Mouse (Mus musculus): ENCODE data around the gene Fbxw8. TPM values are rescaled to one million over a fixed set of nuclear protein-coding genes. Genes with fewer than 3 reads are reported as not detected.

The Fbxw8 gene
- polyA plus RNA-seq, 1 experiment from 2014 or later, result 23.7 TPM

DNA sequence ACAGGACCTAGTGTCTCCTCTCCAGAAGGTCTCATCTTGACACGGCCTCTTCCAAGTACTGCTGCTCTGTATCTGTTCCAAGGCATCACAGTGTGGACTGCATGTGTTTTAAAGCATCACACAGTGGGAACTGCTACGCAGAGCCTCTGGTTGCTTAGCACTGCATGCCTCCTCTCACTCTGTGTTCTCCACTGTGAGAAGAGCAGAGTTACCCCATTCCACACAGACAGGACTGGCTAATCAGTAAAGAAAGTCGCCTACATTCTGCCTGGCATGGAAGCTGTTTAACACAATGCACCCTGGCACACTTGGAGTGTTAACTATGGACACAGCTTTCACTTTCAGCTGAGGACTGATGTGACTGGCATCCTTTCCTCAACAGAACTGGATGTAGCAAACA, 58.9 kb downstream of the Fbxw8 start:
- no peak for ATAC-seq (ENCODE audit: low FRiP score)
- Histone ChIP-seq H3K36me3 (peaks cover 38% of the 10 kb centered on the region), H3K4me3 (no peak overlapping the region), H3K4me1 (replicated peaks) (peaks cover 33% of the 10 kb centered on the region), H3K9ac (no peak overlapping the region), H3K9me3 (no peaks in the 10 kb centered on the region), H3K27ac (no peak overlapping the region; the same call in 1 of the 2 replicates), H3K4me2 (no peak overlapping the region), H3K27me3 (no peaks in the 10 kb centered on the region)
- WGBS, result 88% methylated on average over 3 of the region's 3 CpGs

DNA sequence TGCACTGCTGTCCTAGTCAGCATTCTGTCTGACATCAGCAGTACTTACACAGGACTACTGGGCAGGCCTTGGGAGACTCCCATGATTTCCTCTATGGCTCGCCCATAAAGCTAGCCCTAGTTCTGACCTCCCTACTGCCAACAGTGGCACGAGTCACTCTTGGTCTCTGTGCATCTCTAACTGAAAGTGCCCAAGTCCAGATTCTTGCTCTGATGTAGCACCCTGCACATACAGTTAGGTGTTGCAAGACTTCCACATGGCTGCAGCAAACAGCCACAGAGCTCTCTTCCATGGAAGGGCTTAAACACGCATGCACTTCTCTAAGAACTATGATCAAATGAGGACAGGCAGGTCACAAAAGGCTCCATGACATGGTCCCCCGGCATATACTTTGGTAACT, 59.4 kb downstream of the Fbxw8 start:
- H3K36me3 ChIP-seq, result peaks cover 43% of the 10 kb centered on the region
- H3K27me3 ChIP-seq, result no peaks in the 10 kb centered on the region
- 0 out of 2 replicates have a peak overlapping the region, but pooled peaks have one; percentile 19 for H3K9ac ChIP-seq
- H3K4me3 ChIP-seq, result no peak overlapping the region
- no peak for ATAC-seq (ENCODE audit: low FRiP score)
- H3K9me3 ChIP-seq, result no peaks in the 10 kb centered on the region
- WGBS, result 91% methylated on average over 4 of the region's 4 CpGs
- H3K27ac ChIP-seq, result no peak overlapping the region
- H3K4me1 ChIP-seq (replicated peaks), result peaks cover 30% of the 10 kb centered on the region
- no peak overlapping the region for H3K4me2 ChIP-seq

DNA sequence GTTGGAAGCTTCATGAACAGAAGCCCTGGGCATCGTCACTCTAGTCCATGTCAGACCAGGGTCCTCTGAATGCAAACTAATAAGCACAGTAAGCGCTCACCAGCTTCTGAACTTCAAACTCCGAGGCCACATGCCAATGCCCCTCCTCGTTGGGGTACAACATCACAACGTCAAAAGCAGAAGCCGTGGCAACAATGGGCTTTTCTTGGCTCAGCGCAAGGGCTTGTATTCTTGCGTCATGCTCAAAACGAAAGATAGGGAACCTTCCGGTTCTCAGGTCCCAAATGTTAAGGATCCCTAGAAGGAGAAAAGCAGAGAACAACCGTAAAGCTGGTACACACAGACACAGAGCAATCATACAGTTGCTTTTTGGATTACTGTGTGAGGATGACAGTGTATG, 59.8 kb downstream of the Fbxw8 start:
- 90% methylated on average over 11 of the region's 11 CpGs for WGBS

DNA sequence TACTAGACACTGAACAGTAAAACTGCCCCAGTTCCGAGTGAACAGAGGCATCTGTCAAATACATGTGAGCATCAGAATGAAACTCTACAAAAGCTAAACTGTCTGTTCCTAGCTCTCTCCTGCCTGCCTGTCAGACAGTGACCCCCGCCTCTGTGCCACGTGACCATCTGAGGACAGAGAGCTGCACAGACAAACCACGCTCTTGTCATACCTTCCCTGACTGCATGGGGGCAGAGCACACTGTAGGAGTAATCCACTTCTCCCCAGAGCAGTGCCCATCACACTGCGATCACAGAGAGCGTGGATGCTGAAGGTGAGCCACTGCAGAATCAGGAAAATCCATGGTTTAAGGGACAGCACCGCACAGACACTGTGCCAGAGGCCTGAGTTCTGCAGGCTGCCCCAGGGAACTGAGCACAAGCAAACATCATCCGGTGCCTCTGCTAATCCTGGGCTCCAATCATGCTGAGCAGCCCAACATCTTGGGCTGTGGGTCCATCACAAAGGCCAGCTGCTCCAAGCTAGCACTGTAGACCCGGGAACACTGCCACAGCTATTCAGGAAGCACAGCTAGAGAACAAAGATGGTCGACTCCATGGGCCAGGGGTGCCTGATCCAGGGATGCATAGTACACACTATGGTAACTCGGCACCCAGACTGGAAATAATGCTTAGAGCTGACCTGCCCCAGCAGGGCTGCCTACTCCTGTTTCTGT, 61.8 kb downstream of the Fbxw8 start:
- peak overlapping the region; percentile 26 for H3K27ac ChIP-seq
- 77% methylated on average over 11 of the region's 11 CpGs for WGBS
- no peaks in the 10 kb centered on the region for H3K27me3 ChIP-seq
- H3K9ac ChIP-seq, result no peak overlapping the region
- no peak for ATAC-seq (ENCODE audit: low FRiP score)
- peaks cover 26% of the 10 kb centered on the region for H3K4me1 ChIP-seq (replicated peaks)
- H3K36me3 ChIP-seq, result peaks cover 54% of the 10 kb centered on the region
- H3K9me3 ChIP-seq, result no peaks in the 10 kb centered on the region
- H3K4me3 ChIP-seq, result no peak overlapping the region
- H3K4me2 ChIP-seq, result no peak overlapping the region

More for the DNA sequence above, 59.8 kb downstream of the Fbxw8 start:
- Histone ChIP-seq H3K9me3 (no peaks in the 10 kb centered on the region), H3K27me3 (no peaks in the 10 kb centered on the region), H3K9ac (peak overlapping the region; percentile 19; the same call in 1 of the 2 replicates), H3K27ac (no peak overlapping the region), H3K4me3 (no peak overlapping the region), H3K36me3 (peaks cover 47% of the 10 kb centered on the region), H3K4me2 (no peak overlapping the region), H3K4me1 (replicated peaks) (peaks cover 27% of the 10 kb centered on the region)
- ATAC-seq (ENCODE audit: low FRiP score), result no peak

DNA sequence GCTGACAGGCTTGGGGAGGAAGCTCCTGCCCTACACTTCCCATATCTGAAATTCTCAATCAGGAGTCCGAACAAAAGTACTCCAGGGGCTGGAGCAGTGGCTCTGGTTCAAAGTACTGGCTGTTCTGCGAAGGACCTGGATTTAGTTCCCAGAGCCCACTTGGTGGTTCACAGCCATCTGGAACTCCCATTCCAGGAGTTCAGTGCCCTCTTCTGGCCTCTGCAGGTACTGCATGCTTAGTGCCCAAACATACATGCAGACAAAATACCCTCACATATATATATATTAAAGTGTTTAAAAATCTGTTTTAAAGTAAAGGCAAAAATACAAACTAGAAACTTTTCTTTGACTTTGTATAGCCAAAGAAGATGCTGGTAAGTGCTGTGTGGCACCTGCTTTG, 64.4 kb downstream of the Fbxw8 start:
- no peak overlapping the region for H3K9ac ChIP-seq
- no peaks in the 10 kb centered on the region for H3K9me3 ChIP-seq
- no peak overlapping the region for H3K4me3 ChIP-seq
- WGBS, result 100% methylated on average over 2 of the region's 2 CpGs
- H3K36me3 ChIP-seq, result peaks cover 52% of the 10 kb centered on the region
- no peak for ATAC-seq (ENCODE audit: low FRiP score)
- H3K27me3 ChIP-seq, result no peaks in the 10 kb centered on the region
- H3K4me1 ChIP-seq (replicated peaks), result peaks cover 47% of the 10 kb centered on the region
- no peak overlapping the region for H3K4me2 ChIP-seq
- no peak overlapping the region for H3K27ac ChIP-seq

DNA sequence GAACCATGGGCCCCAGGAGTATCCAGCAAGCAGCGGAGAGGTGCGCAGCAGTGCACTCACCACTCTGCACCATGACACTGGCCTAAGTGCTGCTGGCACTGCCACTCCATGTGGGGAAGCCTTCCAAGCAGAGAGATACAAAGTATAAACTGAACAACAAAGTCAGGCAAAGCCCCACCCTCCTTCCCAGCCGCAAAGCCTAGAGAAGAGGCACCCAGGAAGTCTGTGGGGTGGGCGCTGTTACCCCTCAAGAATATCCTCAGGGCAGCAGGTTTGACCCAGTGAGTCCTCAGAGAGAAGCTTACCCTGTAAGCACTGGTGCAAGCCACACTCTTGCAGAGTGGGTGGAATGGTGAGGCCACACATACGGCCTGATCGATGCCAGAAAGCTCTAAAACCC, 65.2 kb downstream of the Fbxw8 start:
- Histone ChIP-seq H3K4me2 (no peak overlapping the region), H3K9me3 (no peaks in the 10 kb centered on the region), H3K27ac (peak overlapping the region; percentile 76), H3K4me1 (replicated peaks) (peaks cover 54% of the 10 kb centered on the region), H3K9ac (0 out of 2 replicates have a peak overlapping the region, but pooled peaks have one; percentile 19), H3K36me3 (peaks cover 45% of the 10 kb centered on the region), H3K27me3 (no peaks in the 10 kb centered on the region), H3K4me3 (no peak overlapping the region)
- WGBS, result 97% methylated on average over 6 of the region's 6 CpGs
- no peak for ATAC-seq (ENCODE audit: low FRiP score)

DNA sequence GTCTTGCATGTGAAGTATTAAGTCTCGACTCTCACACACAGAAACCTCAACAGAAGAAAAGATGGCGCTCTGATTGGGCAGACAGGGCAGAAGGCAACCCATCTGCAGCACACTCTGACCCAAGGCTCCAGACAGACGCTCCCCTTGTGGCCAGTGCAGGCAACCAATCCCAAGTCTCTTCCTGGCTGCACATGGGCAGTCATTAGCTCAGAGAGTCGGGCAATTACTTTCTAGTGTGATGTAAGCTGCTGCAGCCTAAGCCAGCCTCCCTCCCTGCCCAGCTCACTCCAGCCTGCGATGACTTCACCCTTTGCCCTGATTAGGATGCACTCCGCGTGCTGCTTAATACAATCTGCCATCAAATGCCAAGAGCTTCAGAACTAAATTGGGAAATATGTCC, 66.2 kb downstream of the Fbxw8 start:
- Histone ChIP-seq H3K9me3 (no peaks in the 10 kb centered on the region), H3K4me1 (replicated peaks) (peaks cover 64% of the 10 kb centered on the region), H3K27ac (peak overlapping the region; percentile 76), H3K36me3 (peaks cover 39% of the 10 kb centered on the region), H3K4me3 (no peak overlapping the region), H3K9ac (peak overlapping the region; percentile 19; the same call in 1 of the 2 replicates), H3K27me3 (no peaks in the 10 kb centered on the region), H3K4me2 (no peak overlapping the region)
- 46% methylated on average over 7 of the region's 7 CpGs for WGBS
- peak; percentile 67 for ATAC-seq (ENCODE audit: low FRiP score)

DNA sequence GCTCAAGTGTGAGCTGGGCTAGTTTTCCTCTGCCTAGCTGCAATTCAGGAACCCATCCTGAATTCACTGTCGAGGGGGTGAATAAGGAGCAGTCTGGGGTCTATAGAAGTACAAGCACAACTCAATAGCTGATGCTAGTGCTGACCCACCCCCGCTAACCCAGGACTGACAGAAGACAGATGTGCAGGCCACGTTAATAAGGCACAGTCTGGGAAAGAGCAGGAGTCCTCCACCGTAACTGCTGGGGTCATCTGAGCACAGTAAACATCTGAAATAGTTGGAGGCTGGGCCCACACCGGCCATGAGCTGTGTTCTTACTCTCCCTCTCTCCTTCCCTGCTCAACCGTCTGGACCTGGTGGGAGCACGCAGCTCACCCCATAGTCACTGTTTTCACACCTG, 68.3 kb downstream of the Fbxw8 start:
- no peak overlapping the region for H3K4me2 ChIP-seq
- H3K27me3 ChIP-seq, result no peaks in the 10 kb centered on the region
- no peak overlapping the region for H3K9ac ChIP-seq
- ATAC-seq (ENCODE audit: low FRiP score), result no peak
- H3K4me1 ChIP-seq (replicated peaks), result peaks cover 78% of the 10 kb centered on the region
- no peak overlapping the region for H3K4me3 ChIP-seq
- no peaks in the 10 kb centered on the region for H3K9me3 ChIP-seq
- peaks cover 22% of the 10 kb centered on the region for H3K36me3 ChIP-seq
- no peak overlapping the region for H3K27ac ChIP-seq
- WGBS, result 49% methylated on average over 7 of the region's 7 CpGs

DNA sequence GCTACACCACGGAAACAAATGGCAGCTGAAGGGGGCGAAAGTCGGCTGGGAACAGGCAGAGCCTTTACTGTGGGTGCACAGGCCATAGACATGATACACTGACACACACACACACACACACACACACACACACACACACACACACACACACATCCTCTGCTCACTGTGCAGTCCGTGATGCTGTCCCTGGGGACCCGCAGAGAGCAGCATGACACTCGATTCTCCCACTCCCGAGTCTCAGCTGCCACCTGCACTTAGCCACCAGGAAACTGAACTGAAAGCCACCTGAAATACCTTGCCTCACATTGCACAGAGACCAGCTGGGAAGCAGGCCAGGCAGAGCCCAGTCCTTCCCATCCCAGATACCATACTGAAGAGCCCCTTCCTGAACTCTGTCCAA, 70.0 kb downstream of the Fbxw8 start:
- peaks cover 6% of the 10 kb centered on the region for H3K36me3 ChIP-seq
- H3K9ac ChIP-seq, result peak overlapping the region; percentile 58
- peak overlapping the region; percentile 85 for H3K27ac ChIP-seq
- no peak overlapping the region for H3K4me3 ChIP-seq
- ATAC-seq (ENCODE audit: low FRiP score), result no peak
- H3K4me2 ChIP-seq, result no peak overlapping the region
- no peaks in the 10 kb centered on the region for H3K27me3 ChIP-seq
- 51% methylated on average over 7 of the region's 7 CpGs for WGBS
- H3K4me1 ChIP-seq (replicated peaks), result peaks cover 92% of the 10 kb centered on the region
- H3K9me3 ChIP-seq, result no peaks in the 10 kb centered on the region

DNA sequence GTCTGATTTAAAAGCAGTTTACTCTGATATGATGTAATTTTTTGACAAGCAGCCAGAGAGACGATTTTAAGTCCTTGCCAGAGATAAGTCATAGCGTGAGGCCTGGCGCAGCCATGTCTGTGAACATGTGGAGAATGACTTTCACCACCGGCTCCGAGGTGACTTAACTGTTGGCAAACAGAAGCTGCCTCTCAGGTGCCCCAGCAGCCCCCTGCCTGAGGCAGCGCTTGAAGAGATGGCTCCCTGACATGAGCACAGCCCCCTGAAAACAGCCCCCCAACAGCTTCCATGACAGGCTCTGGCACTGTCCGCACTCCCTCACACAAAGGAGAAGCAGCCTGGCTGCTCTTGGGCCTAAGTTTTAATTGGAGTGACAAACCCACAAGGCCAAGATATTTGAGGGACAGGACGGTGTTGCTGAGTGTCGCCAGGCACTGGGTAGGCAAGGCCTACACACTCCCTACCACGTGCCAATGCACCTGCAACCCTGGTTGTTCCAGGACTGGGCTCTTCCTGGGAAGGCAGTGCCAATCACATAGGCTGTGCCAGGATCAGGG, 71.0 kb downstream of the Fbxw8 start:
- no peaks in the 10 kb centered on the region for H3K27me3 ChIP-seq
- H3K4me3 ChIP-seq, result no peak overlapping the region
- H3K9me3 ChIP-seq, result no peaks in the 10 kb centered on the region
- H3K36me3 ChIP-seq, result no peaks in the 10 kb centered on the region
- peak overlapping the region; percentile 58 for H3K9ac ChIP-seq
- no peak overlapping the region for H3K4me2 ChIP-seq
- 53% methylated on average over 10 of the region's 10 CpGs for WGBS
- peak overlapping the region; percentile 85 for H3K27ac ChIP-seq
- no peak; the same call in 1 of the 2 replicates for ATAC-seq (ENCODE audit: low FRiP score)
- H3K4me1 ChIP-seq (replicated peaks), result peaks cover 92% of the 10 kb centered on the region

DNA sequence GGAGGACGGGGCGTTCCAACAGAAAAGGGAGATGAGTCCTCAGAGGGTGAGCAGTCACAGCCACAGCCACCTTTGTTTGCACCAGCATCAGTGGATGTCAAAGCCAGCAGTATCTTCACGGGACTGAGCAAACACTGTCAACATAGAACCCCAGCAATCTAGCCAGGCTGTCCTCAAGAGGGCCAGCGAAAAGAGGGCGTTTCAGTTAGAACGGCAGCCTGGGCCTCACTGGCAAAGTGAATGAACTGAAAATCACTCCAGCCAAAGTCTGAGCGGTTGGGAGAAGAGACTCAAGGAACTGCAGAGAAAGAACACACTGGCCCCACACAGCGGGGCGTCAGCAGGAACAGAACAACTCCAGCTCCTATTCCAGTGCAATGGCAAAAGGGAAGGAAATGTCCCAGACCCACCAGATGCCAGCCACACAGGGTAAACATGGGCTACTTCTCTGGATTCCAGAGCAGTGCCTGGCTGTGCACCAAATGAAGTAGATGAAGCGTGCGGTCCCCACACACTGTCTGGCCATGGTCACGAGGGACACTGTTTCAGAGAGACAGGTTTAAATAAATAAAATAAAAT, 72.1 kb downstream of the Fbxw8 start:
- Histone ChIP-seq H3K36me3 (no peaks in the 10 kb centered on the region), H3K9ac (no peak overlapping the region), H3K9me3 (no peaks in the 10 kb centered on the region), H3K4me3 (no peak overlapping the region), H3K27me3 (no peaks in the 10 kb centered on the region), H3K4me2 (no peak overlapping the region), H3K27ac (peak overlapping the region; percentile 74), H3K4me1 (replicated peaks) (peaks cover 95% of the 10 kb centered on the region)
- peak; percentile 36; the same call in 1 of the 2 replicates for ATAC-seq (ENCODE audit: low FRiP score)
- WGBS, result 48% methylated on average over 12 of the region's 12 CpGs

DNA sequence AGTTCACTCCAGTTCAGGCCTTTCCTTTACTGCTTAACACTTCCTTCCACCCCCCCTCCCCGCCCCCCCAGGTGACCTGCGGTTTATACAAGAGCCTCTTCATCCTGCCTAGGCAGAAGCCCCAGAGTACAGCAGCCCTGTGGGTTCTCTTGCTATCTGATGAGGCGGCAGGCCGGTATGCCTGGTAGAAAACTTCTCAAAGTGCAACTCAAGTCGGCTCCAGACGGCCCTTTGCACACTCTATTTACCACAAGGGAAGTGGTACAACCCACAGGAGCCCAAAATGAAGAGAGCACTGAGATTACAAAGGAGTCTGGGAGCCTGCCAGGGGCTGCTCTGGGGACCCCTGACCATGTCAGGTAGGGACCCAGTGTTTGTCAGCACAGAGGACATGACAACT, 73.3 kb downstream of the Fbxw8 start:
- WGBS, result 72% methylated on average over 6 of the region's 6 CpGs
- H3K27ac ChIP-seq, result peak overlapping the region; percentile 74
- peak overlapping the region; percentile 55; the same call in 1 of the 2 replicates for H3K9ac ChIP-seq
- no peak overlapping the region for H3K4me3 ChIP-seq
- H3K9me3 ChIP-seq, result no peaks in the 10 kb centered on the region
- no peaks in the 10 kb centered on the region for H3K27me3 ChIP-seq
- peaks cover 96% of the 10 kb centered on the region for H3K4me1 ChIP-seq (replicated peaks)
- no peak overlapping the region for H3K4me2 ChIP-seq
- H3K36me3 ChIP-seq, result peaks cover 6% of the 10 kb centered on the region
- no peak for ATAC-seq (ENCODE audit: low FRiP score)

Measured in hindbrain, embryonic 13.5 days (tissue).